Mouse (Mus musculus) CD4-positive, CD25-positive, alpha-beta regulatory T cell, adult 2 months (primary cell): ENCODE measurements around the gene Kcnab3.
"Not testable (repeated sequence)": the region's sequence is repeated elsewhere in the genome, so short reads cannot be mapped to it uniquely, and the experiment has no call there.

ENCODE experiments used
- DNase-seq: peaks from one replicate; pipeline ENCODE4 v3.0.0-alpha.2; 2012; ENCODE audit warnings: low read depth, low spot score

Gene Kcnab3

DNA sequence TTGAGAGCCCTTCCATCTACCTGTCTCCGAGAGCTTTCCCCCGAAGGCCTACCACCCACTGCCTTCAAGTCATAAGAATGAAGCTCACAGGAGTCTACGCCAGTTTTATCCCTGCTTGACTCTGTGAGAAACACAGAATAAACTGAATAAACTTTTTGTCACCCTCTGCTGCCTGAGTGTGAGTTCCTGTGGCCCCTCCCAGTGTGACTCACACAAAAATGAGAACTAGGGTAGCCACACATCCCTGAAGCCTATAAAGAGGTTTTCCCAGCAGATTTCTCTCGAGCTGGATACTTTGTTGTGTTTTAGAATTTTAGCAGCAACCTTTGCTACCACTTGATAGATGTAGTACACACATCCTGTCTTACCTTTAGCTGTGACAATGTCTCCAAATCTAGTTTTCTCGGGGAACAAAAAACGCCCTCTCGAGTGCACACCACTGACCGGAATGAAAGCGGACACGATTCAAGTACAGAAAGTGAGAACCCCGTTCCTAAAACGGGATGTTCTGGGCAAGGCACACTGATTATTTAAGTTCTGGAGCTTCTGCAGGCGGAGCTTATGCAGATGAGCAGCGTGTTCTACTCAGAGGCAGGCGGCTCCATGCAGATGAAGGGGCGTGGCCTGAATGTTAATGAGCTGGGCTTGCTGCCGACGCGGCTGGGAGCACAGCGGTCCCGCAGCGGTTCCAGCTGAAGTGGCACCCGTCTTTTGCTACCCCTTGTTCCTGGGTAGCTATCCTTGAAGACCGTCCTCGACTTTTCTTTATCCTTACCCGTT lies at the start of gene Kcnab3:
TSS of gene Kcnab3 (plus strand) at position 631 of the 780 bp plus-strand sequence.
- DNase-seq: peak; percentile 95

DNA sequence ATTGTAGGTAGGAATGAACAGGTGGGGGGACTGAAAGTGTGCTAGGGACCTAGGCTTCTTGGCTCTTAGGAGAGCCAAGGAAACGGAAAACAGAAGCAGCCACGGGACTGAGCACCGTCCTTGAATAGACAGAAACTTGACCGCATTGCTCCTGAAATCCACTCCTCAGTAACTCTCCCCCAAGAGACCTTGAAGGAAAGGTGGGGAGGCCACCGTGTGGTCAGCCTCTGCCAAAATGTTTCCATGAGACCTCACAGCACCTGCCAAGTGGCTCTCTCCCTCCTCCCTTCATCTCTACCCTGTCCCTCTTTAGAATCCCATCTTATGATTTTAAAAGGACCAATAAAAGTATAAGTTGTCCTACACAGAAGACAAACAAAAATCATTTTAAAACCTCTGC lies 48.8 kb upstream of the Kcnab3 start:
- DNase-seq: no peak

DNA sequence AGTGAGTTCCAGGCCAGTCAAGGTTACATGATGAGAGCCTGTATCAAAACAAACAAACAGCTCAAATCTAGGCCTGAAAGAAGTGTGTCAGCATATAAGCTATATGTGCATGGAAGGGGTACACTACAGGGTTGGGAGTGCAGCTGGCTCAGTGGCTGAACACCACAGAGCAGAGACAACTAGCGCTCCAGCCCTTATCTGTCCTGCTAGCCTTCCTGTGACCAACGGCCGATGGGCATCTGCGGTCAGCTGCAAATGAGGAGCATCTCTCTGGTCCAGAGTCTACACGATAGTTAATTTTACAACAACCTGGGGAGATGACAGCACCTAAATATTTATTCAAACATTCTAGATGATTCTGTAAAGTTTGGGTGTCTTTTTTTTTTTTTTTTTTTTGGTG lies 34.9 kb upstream of the Kcnab3 start:
- no peak for DNase-seq

DNA sequence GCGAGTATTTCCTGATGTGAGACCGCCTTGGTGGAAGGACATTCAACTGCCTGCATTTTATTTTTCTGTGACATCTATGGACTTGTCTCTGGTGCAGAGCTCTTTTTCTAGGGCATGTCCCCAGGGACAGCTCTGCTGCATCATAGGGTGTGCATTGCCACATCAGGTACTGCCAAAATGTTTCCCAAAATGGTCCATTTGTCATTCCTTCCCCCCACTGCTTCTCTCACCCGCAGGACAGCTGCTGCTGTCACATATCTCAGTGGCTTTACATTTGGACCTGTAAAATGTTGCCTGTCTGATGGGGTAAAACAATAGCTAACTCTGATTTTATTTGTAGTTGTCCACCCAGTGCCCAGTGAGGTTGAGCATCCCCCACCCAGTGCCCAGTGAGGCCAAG lies 30.8 kb upstream of the Kcnab3 start:
- DNase-seq: no peak

DNA sequence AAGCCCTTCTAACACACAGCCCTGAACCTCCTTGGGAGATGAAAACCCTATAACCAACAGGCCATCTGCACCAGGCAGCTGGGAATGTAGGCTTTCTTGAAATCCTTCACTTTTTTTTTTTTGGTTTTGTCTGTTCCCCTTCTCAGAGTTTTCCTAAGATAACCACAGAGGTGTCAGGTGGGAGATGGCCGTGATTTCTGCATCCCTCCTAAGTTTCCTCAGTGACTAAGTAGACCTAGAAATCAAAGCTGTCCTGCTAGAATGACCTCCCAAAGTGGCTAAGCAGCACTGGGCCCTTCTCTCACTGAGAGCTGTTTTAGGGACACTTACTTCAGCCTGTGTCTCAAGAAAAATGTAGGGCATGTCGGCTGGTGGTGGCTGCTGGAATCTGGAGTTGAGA lies 28.3 kb upstream of the Kcnab3 start:
- no peak for DNase-seq

DNA sequence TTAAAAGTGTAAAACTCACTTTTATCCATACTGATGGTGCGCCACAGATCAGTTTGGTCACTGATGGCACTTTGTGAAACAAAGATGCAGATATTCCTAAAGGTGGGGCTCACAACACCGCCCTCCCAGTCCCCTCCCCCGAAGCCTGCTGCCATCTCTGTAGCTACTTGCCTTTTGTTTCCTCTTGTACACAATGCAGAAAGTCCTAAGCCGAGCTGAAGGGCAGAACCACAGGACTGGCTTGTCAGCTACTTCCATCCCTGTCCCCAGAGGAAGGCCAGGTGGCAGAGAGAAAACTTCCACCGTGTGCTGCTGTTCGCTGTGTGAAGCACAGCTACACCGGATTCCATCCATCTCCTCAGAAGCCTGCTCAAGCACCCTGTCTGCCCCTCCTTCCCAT lies 27.8 kb upstream of the Kcnab3 start:
- DNase-seq: no peak

DNA sequence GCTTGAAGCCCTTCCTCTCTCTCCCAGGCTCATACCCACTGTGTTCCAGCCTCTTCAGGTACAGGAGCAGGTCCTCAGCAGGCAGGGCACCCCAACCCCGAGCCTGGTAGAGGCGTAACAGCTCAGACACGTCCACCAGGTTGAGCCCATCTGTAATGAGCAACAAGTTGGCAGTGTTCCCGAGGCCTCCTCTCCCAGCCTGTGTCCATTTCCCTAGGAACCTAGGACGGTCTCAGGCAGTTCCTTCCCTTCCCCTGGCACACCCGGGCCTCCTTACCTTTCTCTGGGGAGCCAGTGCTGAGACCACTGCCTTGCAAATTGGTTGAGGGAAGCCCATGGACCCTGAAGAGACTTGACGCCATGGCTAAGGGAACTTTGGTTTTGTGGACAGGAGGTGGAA lies 23.2 kb upstream of the Kcnab3 start:
- DNase-seq: no peak

DNA sequence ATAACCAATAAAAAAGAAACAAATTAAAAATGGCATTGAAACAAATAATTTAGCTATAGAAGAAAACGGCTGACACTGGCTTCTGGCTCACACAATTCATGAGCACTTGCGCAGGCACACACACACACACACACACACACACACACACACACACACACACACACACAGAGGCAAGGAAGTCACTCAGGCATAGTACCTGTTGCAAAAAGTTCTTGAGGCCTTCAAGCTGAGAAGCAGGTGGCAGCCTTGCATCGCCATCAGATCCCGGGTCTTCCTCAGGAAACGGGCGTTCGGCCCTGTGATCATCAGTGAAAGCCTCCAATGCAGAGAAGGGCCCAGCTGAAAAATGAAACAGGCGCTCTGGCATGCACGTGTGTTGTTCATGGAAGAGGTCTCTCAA lies 20.8 kb upstream of the Kcnab3 start:
- no peak for DNase-seq

DNA sequence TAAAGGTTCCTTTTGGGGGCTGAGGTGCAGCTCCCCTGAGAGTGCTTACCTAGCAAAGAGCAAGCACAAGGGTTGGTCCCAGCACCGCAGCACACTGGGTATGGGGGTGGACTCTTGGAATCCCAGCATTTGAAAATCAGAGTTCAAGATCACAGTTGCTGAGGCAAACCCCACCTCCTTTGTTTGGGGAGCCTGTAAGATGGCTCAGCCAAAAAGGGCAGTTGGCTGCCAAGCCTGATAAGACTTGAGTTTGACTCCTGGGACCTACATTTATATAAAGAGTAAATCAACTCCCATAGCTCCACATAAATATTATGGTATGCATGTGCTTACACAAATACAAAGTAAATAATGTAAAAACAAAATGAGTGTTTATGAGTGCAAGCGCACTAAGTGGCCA lies 20.0 kb upstream of the Kcnab3 start:
- no peak for DNase-seq

DNA sequence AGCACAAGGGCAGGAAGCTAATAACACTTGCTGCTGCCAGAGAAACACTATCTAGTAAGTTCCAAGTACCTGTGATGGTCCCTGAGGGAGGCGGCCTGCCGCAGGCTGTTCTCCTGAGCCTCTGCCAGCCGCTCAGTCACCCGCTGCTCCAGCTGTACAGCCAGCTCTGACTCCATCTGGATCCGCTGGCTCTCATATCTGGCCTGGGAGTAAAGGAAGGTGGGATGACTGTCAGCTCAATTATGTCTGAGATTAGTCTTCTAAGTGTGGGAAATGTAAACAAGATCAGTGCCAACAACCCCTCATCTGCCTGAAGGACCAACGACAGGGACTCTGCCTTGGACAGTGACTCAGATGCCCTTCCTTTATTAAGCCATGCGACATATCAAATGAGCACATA lies 14.8 kb upstream of the Kcnab3 start:
- no peak for DNase-seq

DNA sequence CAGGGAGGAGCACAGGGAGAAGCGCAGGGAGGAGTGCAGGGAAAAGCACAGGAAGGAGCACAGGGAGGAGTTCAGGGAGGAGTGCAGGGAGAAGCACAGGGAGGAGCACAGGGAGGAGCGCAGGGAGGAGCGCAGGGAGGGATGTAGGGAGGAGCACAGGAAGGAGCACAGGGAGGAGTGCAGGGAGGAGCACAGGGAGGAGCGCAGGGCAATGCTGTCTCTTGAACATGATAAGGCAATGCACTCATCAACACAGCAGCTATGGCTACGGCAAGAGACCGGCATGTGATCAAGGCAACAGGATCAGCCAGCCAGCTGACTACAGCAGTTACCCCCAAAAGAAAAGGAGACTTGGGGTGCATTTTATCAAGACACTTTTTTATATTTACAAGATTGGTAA lies 9.7 kb upstream of the Kcnab3 start:
- DNase-seq: no peak

DNA sequence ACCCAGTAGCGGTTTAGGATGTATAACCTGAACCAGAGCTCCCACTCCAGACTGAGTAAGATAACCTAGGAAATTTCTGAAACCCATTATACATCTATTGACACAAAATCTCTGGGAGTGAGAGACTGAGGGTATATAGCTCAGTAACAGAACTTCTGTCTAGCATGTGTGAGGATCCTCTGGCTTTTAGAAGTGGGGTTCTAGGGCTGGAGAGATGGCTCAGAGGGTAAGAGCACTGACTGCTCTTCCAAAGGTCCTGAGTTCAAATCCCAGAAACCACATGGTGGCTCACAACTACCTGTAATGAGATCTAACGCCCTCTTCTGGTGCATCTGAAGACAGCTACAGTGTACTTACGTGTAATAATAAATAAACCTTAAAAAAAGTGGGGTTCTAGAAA lies 8.1 kb upstream of the Kcnab3 start:
- not testable (repeated sequence) for DNase-seq

DNA sequence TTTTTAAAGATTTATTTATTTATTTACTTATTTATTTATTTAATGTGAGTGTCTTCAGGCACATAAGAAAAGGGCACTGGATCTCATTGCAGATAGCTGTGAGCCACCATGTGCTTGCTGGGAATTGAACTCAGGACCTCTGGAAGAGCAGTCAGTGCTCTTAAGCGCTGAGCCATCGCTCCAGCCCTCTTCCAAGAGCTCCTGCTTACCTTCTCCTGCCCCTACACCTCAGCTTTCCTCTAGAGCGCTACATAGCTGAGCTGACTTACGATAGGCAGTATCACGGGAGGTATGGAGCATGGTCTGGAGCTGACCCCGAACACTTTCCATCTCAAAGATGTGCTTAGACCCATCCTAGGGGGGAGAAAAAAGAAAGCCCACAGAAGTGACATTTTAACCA lies 4.5 kb upstream of the Kcnab3 start:
- no peak for DNase-seq

DNA sequence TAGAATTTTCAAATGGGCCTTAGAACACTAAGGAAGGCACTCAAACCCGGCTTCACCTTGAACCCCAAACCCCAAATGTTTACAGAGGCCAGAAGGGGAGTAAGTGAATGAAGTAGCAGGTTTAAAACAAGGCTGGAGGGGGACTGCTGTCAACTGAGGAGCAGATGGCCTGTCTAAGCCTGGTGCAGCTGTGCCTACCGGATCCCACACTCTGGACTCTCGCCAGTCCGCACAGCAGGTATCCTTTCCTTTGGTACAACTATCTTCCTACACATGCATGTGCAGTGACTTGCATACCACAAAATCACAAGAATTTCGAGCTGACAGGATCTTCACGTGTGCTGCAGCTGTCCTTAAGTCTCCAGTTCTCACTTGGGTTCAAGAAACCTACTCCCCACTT lies 4.0 kb upstream of the Kcnab3 start:
- no peak for DNase-seq

DNA sequence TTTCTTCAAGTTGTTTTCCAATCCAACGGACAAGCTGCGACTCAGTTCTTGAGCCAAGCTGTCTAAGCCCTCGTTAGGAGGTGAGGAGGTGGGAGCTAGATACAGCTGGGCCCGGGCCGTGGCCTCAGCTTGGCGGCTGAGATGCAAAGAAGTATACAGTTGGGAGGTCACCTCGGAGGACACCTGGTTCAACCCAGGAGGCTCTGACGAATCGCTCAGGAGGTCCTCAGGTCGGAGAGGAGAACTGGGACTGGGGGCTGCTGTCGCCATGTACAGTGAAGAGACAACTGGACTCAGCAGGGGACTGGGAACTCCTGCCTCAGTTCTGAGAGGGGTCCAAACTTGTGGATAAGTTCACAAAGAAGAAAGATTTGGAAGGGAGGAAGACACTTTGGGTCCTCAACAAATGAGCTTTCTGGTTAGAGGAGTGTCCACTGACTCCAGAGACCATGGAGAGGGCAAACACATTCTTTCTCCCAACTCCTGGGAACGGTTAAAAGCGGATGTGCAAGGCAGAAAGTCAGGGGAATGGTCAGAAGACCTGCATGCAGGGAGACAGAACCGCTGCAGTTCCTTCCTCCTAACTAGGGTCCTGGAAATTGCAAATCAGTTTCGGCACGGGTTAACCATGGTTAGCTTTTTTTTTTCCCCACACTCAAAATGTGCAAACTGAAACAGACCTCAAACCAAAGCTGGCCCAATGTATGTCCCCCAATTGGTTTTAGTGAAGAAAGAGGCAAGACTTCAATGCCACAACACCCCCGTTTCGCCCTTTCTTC lies 3.2 kb upstream of the Kcnab3 start:
- DNase-seq: no peak

DNA sequence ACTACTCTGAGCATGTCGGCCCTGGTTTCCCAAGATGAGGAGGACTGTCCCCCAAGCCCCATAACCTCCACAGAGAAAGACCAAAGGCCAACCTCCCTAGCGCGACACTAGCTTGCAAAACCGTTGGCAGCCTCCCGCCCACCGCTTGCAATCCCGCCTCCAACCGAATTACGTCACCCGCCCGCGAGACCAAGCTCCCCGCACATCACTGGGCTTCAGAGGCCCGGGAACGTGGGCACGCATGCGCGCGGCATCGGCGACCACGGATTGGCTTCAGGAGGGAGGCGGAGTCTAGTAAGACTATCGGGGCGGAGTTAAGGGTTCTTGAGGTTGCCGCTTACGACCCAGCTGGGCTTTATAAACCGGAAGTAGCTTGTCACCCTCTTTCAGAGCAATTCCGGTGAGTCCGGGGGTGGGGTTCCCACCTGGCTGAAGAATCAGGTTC lies 2.4 kb upstream of the Kcnab3 start, which contains the start of the genes Cntrob and Trappc1:
TSS of gene Cntrob (minus strand) at position 109 of the 445 bp plus-strand sequence.
TSS of gene Trappc1 (plus strand) at position 314 of the 445 bp plus-strand sequence.
- DNase-seq: peak; percentile 100

DNA sequence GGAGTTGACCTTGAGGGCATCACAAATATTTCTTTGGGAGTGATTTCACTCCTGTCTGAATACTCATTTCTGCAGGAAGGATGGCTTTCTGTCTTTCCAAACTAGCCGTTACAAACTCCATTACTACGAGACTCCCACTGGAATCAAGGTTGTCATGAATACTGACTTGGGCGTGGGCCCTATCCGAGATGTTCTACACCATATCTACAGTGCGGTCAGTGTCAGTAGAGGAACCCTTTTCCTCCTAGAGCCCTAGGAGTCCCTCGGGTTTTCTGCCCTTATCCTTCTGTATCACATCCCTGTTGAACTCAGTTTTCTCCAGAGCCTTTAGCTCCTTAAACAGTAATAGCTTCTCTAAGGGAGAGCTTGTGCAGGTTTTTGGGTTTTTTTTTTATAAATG lies 1.3 kb upstream of the Kcnab3 start:
- no peak for DNase-seq

DNA sequence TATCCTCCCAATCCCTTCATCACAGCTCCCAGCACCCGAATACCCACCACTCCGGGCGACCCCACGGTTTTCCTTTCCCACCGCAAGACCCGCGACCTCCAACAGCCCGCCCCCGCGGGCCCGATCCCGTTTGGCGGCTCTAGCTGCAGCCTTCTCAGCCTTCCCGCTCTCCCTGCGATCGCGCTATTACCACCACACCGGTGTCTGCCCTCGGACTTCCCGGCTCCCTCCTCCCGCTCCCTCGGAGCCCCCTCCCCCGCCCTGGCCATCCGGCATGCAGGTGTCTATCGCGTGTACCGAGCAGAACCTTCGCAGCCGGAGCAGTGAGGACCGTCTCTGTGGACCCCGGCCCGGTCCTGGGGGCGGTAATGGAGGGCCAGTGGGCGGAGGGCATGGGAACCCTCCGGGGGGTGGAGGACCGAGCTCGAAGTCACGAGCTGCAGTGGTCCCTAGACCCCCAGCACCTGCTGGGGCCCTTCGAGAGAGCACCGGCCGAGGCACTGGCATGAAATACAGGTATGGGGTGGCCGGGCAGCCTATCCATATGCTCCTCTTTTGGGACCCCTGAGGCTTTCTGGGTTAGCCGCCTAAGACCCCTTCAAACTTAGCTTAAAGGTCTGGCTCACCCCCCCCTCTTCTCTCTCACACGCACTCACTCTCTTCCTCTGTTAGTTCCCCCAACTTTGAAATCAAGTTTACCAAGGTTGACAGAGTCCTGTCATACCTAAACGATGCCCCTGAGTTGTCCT lies 524 bp downstream of the Kcnab3 start:
- DNase-seq: peak; percentile 52

DNA sequence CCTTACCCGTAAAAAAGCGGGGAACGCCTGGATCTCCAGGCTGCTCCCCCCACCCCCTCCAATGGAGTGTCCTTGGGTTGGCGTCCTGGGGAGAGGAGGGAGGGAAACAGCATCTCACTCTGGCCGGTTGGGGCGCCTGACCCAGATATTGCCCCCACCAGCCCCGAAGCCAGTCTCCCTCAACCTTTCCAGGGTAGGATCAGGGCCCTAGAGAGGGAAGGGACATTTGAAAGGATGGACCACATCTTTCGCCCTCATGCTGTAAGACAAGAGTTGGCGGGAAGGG lies 1.0 kb downstream of the Kcnab3 start:
- DNase-seq: no peak

DNA sequence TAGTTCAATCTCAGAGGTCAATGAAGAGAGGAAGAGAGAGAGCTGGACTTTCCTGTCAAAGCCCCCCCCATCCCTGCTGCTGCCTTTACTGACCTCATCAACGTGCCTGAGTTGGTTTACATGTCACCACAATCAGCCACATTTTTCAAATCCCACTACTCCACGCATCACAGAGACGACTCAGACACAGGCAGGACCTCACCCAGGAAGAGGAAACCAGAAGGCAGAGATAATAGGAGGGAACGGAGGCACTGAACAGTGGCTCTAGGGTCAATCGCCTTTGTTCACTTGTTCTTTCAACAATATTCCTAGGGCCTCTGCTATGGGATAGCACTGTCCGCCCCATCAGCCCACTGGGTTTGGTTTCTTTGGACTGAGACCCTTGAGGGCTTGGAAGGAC lies 1.6 kb downstream of the Kcnab3 start:
- DNase-seq: no peak

DNA sequence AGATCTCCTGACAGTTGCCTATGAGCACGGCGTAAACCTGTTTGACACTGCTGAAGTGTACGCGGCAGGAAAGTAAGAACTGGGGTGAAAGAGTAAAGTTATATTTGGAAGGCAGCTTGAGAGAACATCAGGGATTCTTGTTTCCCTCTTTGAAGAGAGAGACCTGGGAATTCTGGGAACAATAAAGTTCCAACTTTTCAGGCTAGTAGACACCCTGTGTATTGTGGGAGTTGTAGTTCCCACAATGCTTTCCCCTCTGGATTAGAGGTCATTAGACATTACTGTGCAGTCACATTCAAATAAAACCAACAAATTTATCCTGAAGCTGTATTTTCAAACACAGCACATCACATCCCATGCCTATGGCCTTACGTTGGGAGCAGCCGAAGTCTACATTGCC lies 2.5 kb downstream of the Kcnab3 start:
- DNase-seq: no peak

DNA sequence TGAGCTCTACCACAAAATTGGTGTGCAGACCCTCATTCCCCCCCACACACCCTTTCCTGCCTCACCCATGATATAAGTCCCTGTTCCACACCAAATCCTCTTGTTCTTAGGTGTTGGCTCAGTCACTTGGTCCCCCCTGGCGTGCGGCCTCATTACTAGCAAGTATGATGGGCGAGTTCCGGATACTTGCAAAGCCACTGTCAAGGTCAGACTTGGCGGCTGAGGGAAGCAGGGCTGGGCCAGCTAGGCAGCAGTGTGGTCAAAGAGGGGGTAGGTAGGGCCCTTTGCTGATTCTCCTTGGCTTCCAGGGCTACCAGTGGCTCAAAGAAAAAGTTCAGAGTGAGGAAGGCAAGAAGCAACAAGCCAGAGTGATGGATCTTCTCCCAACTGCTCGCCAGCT lies 5.1 kb downstream of the Kcnab3 start:
- no peak for DNase-seq
